Mouse (Mus musculus): ENCODE measurements around the gene Tnks2.
A peak's percentile ranks its signal among the peaks of the same experiment; 100 is the strongest.
"Not testable (repeated sequence)": the region's sequence is repeated elsewhere in the genome, so short reads cannot be mapped to it uniquely, and the experiment has no call there.

The Tnks2 gene

GRCm38 (mm10) chr19:36833788-36834531 lies at the start of gene Tnks2:
Gene Tnks2 (plus strand): TSS chr19:36834232.
- peak; percentile 99 for DNase-seq (ENCODE audit: low spot score)

DNA sequence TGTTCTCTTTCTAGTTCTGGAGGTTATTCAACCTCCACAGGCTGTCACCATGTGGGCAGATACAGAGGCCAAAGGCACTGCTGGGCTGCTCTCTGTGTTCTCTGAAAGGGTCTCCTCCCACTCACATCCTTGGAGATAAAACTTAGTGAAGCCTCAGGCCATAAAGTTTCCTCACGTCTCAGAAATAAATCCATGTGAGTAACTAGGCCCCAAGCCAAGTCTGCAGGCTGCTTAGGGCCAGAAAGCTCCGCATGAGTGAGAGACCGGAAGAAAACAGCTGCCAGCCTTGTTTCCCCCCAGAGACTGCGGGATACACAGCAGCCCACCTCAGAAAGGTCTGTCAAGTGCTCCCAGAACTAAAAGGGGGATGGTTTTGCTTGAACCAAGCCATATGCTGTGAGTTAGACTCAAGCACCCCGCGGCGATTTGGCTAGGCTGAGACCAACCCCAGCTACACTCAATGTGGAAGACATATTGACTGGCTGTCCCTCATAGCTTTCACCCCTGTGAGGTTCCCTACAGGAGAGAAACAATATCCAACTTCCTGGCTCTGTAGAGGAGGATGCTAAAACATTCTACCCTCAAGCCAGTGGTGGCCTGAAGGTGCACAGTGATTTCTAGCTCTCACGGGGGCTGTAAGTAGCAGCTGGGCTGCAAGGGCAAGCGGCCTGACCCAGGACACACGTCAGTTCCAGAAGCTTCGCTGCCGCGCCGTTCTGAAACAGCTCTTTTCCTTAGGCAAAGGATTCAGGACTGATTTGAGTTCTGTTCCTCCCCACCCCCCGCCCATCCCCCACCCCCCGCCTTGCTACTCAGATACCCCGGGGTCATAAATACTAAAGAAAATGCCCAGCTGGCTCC lies 43.9 kb upstream of the Tnks2 start:
- peak; percentile 36 for DNase-seq (ENCODE audit: low spot score)

DNA sequence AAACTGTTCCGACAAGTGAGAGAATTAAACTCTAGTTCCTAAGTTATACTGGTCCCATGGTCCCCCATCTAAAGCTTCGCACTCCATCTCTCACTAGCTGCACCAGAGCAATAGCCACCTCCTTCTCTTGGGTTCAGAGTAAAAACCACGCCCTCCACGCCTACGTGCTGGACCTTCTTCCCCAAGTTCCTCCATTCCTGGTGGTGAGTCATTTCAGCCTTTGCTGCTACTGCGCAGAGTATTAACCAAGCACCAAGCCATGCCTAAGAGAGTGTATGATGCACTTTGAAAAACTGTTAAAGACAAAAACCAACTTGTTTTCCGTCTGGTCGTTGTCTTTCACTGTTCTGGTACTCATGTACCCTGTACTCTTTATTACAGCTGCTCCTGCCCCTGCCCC lies 41.4 kb upstream of the Tnks2 start:
- no peak for DNase-seq (ENCODE audit: low spot score)

DNA sequence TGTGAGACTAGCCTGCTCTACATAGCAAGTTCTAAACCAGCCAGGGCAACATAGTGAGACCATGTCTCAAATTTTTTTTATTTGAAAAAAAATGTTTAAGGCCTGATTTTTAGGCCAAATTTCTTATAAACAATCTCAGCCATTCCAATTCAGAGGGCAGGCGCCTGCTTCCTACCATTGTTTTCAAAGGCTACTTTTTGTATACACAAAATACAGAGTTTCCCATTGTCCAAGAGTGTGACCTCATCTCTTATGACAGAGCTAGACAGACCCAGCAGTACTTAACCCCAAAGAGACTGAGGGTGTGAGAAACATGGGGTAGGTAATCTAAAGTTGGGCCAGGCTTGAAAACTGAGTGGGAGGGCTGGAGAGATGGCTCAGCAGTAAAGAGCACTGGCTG lies 40.6 kb upstream of the Tnks2 start:
- no peak for DNase-seq (ENCODE audit: low spot score)

- no peak for DNase-seq (ENCODE audit: low spot score)
Measured at GRCm38 (mm10) chr19:36794008-36794407, 40.0 kb upstream of the Tnks2 start.

GRCm38 (mm10) chr19:36795277-36795676 lies 38.8 kb upstream of the Tnks2 start:
- no peak for DNase-seq (ENCODE audit: low spot score)

GRCm38 (mm10) chr19:36796931-36797330 lies 37.1 kb upstream of the Tnks2 start:
- DNase-seq (ENCODE audit: low spot score), result no peak

GRCm38 (mm10) chr19:36800288-36800687 lies 33.7 kb upstream of the Tnks2 start:
- no peak for DNase-seq (ENCODE audit: low spot score)

GRCm38 (mm10) chr19:36801856-36802641 lies 32.0 kb upstream of the Tnks2 start:
- DNase-seq (ENCODE audit: low spot score), result no peak

DNA sequence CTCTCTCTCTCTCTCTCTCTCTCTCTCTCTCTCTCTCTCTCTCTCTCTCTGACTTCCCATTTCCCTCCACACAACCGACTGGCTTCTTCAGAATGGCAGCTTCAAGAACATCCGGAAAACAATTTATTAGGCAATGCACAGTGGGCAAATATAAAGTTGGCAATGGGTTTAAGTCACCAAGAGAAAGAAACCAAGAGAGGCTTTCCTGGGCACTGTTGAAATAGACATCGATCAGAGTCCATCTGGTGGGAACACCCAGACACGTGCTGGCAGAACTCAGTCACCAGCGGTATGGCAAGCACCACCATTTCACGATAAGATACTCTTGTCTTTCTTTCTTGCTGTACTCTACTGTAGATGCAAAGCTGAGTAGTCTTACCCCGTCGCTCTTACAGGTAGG lies 30.6 kb upstream of the Tnks2 start:
- no peak for DNase-seq (ENCODE audit: low spot score)

GRCm38 (mm10) chr19:36806842-36807241 lies 27.2 kb upstream of the Tnks2 start:
- no peak for DNase-seq (ENCODE audit: low spot score)

DNA sequence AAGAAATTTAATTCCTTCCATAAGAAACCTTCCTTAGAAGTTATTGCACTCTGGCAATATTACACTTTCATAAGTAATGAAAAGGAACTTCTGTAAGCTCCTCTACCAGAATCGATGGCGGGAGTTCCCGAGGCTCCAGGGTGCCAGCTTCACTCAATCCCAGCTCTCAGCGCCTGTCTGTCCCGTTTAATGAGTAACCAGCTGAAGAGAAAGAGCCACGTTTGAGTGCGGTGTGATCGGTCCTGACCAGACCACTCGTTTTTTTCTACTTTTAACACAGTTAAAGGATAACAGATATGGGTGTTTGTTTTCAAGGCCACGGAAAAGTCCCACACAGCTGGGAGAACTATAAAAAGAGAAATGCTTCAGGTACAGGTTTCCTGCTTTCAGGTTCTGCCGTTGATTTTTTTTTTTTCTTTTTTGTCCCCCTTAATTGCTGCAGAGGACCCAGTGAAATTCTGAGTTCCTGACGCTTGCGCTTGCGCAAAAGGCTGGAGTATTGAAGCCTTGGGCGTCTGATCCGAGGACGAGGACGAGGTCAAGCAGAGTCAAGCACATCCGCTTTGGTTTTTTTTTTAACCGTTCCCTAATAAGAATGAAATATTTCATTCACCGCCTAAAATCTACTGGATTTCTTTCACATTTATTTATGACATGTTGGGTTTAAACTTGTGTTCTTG lies 25.5 kb upstream of the Tnks2 start:
- peak; percentile 39 for DNase-seq (ENCODE audit: low spot score)

DNA sequence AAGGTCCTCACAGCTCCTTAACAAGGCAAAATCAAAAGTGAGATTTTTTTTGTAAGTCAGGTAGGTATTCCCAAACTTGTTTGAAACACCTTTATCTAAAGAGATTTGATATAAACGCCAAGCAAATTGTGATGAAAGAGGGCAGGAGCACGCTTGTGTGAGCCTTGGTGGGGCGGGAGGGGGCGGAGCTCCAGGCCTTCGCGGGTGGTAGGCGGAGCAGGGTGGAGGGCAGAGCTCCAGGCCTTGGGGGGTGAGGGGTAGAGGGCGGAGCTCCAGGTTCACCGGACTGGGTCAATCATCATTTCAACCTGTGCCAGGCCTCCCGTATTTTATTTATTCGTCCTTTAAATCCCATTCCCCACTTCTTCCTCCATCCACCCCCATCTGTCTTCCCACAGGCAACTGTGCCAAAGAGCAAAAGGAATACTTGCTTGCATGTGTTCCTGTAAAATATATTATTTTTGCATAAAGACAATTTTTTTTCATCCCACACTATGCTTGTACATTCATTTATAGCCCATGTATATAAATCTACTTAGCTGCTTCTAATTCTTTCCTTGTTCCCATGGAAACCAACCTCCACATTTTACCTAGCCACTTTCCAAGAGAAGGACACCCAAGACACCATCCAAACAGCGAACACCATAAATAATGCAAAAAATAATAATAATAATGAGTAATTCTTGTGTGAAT lies 24.4 kb upstream of the Tnks2 start:
- peak; percentile 28 for DNase-seq (ENCODE audit: low spot score)

DNA sequence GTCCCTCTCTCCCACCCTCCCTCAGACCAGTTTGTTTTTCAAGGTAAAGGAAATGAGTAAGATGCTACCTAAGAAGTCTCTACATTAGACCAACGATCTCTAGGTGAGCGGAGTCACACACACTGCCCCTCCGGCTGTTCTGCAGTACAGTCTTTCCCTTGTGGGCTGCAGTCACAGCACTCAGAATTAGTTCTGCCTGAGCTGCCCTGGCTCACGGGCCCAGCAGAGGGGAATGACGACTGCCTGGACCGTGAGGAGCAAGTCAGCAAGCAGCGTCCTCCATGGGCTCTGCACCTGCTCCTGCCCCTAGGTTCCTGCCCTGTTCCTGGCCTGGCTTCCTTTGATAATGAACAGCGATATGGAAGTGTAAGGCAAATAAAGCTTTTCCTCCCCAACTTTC lies 22.0 kb upstream of the Tnks2 start:
- DNase-seq (ENCODE audit: low spot score), result no peak

GRCm38 (mm10) chr19:36815396-36816271 lies 18.4 kb upstream of the Tnks2 start:
- no peak for DNase-seq (ENCODE audit: low spot score)

- peak; percentile 22 for DNase-seq (ENCODE audit: low spot score)
Measured at GRCm38 (mm10) chr19:36818141-36818885, 15.7 kb upstream of the Tnks2 start.

DNA sequence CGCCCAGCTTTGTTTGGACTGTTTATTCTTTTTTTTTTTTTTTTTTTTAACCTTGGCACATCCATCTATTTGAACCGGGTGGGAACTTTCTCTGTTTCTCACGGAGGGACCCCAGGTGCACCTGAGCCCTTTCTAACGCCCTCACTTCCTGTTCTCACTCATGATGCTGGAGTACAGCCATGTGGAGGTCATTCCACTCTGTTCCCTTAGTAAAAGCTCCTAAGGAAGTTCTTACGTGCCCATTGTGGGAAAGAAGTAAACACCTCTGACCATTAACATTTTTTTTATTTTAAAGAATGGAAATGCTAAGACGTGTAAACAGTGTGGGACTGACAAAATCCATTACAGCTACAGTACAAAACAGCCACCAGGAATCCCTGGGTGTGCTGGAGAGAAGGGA lies 14.8 kb upstream of the Tnks2 start:
- DNase-seq (ENCODE audit: low spot score), result no peak

DNA sequence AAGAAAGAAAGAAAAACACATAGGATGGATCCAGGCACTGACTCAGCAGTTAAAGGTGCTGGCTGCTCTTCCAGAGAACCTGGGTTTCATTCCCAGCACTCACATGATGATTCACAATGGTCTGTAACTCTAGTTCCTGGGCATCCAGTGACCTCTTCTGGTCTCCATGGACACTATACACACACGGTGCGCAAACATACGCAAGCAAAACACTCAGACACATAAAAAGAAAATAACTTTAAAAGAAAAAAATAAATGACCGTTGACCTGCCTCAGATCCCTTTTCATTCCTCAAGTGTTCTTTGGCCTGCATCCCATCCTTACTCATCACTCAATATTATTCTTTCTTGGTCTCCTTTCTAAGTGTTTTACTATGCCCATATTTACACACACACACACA lies 13.6 kb upstream of the Tnks2 start:
- no peak for DNase-seq (ENCODE audit: low spot score)

DNA sequence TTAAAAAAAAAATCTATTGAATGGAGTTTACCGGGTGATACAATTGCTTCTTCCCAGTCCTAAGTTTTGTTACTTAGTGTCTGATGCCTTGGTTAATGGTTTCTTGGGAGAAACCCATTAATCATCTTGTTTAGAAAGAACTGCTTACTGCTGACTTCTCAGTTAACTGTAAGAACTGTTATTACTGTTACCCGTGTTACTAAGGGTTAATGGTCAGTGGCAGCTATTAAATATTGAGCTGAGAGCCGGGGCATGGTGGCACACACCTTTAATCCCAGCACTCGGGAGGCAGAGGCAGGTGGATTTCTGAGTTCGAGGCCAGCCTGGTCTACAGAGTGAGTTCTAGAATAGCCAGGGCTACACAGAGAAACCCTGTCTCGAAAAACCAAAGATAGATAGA lies 12.7 kb upstream of the Tnks2 start:
- not testable (repeated sequence) for DNase-seq (ENCODE audit: low spot score)

DNA sequence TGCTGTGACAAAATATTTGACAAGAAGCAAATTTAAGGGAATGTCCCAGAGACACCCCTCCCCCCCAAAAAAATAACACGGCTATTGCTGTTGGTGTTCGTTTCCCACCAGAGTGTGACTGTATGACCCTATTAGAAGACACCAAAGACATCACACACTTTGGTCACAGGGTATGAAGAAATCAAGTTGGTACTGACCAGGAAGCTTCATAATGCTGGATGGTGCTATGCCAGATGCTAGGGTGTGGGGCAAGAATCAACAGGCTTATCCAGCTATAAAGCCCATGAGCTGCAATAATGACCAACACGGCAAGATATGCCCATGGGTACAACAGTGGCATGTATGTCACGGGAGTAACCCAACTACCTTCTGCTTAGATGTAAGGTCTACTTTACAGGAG lies 11.3 kb upstream of the Tnks2 start:
- no peak for DNase-seq (ENCODE audit: low spot score)
